Mouse (Mus musculus) spleen, postnatal 10 days (tissue): ENCODE measurements around the gene Ago3.

Source experiments
- DNase-seq, 2 experiments: peaks; one replicate each; pipeline ENCODE4 v3.0.0; 2021 to 2022; ENCODE audit warnings: low spot score in 2 of 2

The Ago3 gene

DNA sequence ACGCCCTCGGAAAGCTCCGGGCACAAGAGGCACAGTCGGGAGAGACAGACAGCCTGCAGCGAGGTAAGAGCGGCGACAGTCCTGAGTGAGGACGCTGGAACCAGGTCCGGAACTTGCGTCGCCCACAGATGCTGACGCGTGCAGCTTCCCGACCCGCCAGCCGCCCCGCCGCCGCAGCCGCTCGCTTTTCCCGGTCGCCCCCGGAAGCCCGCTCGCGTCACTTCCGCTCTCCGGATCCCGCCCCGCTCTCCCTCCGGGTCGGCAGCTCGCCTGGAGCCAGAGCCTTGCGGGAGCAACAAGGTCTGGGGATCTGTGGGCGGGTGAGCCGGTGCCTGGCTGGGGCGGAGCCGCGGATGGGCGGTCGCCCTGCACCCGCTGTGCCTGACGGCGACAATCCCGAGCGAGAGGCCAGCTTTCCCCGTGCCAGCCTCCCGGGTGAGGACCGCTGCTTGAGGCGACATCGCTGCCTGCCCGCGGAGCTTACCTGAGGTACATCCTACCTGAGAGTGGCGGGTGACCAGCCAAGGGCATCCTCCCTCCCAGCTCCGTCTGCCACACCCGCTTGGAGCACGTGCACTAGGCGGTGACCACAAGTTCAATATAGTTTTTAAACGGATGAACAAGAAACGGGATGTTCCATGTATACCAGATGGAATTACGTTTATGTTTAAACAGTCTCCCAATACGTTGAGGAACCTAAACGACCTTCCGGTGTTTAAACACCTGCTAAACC, at the start of gene Ago3:
Gene Ago3, minus strand, starts transcription at position 210 of the 733 bp plus-strand sequence.
- peak; percentile 86 to 94 for DNase-seq

DNA sequence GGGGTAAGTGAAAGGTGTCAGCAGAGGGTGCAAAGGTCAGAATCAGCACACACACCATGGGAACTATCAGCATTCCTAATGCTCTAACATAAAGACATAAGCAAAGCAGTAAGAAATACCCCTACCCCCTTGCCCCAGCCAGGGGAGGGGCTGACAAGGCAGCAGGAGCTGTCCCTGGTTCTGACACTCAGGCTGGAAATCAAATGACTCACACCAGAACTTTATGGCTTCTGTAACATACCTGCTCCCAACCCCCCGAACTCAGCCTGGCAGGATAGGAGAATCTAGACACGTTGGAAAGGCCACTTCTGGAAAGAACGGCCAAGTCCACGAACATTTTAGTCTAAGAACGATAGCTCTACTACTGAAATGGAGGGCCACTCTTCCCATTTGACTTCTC, 43.7 kb upstream of the Ago3 start:
- DNase-seq = no peak

DNA sequence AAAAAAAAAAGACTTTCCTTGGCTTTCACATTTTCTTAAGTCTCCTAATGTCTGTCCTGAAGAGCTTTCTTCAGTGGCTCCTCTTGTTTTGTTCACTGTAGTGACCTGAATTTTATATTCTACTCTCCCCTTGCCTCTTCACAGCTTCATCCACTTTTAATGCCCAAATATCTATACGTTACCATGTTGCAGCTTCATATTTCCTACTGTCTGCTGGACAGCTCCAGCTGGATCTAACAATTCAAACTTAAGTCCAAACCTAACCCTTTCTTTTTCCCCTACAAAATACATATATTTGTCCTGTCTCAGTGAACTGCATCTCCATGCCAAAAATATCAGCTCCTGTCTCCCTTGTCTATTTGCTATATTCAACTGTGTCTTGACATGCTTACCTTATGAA, 40.0 kb upstream of the Ago3 start:
- no peak for DNase-seq

DNA sequence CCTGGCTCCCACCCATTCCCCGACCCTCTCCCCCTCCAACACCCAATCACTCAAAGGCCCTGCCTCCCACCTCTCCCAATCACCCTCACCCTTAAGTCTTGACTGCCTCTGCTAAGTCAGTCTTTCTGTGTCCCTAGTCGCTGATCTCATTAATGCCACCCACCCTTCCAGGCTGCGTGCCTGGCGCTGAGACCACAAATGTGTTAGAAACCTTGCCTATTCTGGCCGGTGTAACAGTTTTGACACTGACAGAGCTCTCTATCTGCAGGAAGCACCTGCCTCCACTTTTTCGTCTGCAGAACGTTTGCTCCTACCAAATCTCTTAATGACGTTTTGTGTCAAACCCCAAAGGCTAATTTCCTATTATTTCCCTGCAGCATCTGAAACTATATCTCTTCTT, 39.6 kb upstream of the Ago3 start:
- DNase-seq = no peak

DNA sequence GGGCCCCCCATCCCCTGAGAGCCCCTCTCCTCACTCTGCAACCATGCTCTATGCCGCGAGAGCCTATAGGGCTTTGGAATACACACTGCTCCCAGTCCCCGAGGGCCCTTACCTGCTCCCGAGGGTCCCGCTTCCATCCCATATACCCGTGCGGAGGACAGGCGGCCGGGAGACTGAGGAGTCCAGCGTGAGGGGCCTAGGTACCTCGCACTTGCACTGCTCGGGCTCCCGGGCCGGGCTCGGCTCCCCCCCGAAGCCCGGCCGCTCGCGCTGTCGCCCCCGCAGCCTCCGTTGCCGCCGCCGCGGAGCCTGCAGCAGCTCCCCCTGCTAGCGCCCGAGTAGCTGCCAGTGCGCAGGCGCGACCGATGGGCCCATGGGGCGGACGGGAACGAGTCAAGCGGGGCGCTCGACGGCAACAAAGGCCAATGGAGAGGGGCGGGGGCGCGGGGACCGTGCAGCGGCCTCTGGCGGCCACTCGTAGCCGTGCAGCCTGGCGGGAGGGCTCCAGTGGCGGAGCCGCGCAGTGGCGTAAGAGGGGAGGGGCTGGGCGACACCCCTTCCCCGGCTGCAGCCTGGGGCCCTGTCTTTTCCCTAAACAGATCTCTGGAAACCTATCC, 39.0 kb upstream of the Ago3 start, which contains the start of gene Ago1:
Gene Ago1, minus strand, starts transcription at position 299 of the 617 bp plus-strand sequence.
- peak; percentile 85 to 94 for DNase-seq

DNA sequence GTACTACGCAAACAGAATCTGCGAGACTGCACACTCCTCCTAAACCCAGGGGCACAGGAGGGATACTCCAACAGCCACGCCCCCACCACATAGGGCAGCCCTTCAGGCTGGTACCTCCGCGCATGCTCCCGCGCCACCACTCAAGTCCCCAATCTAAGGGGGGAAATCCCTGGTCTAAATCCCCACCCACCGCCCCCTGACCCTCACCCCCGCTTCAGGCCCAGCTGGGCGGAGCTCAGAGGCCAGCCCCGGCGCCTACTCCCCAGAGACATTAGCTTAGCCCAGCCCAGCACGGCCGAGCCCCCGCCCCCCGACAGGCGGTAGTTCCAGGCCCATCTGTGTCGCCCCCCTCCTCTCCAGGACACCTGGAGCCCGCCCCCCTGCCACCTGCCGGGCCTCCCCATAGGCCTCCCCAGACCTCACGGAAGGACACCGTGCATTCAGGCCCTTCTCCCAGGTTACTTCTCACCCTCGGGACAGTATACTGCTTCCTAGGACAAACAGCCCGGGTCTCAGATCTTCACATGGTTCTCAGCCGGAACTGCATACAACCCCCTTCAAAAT, 38.4 kb upstream of the Ago3 start:
- peak; percentile 29 to 74 for DNase-seq

DNA sequence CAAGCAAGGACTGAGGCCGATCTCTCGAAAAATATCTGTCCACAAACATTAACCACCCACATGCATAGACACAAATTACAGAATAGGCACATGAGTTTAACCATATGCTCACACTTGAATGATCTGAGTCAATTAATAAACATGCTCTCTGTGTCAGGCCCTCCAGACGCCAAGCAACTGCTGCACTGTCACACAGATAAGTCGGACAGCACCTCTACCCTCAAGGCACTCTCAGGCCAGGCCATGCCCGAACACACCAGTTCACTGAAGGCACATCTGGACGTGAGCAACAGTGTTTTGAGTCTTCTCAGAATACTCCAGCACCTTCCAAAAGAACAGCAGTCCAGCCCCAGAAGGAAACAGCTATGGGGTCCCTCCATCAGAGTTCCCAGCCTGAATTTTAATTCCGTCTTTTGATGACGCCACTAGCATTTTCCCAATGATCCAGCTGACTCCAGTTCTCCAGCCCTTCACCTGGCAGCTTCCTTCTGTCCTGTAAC, 36.9 kb upstream of the Ago3 start:
- DNase-seq = no peak

DNA sequence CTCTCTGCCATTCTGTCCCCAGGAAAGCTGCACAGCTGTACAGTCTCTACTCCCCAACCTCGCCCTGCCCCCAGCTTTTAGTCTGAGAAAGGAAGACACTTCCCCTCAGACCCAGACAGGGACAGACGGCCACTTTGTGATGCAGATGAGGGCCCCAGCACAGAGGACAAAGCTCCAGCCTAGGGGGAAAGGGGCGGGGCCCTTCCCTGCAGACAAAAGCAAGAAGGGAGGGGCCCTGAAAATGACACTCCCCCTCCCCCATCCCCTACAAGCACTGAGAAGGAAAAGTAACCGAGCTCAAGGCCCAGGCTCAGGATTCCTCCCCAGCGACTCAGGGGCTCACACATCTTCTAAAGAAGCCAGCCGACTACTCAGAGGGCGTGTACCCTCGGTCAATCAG, 36.5 kb upstream of the Ago3 start:
- peak in 1 of 2 experiments; percentile 19 for DNase-seq

DNA sequence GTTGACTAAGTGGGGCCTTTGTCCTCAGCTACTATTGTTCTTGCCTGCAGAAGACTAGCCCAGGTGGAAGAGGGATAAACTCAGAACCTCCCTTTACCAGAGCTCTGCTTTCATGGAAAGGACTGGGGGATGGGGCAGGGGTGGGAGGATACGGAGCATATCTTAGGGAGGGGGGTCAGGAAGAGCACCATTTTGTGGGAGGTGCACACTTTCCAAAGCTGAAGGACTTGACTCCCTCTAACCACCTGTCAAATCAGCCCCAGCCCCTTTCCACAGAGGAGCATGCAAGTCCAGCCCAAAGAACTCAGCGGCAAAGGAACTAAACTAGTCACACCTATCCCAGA, 35.5 kb upstream of the Ago3 start:
- DNase-seq = no peak

DNA sequence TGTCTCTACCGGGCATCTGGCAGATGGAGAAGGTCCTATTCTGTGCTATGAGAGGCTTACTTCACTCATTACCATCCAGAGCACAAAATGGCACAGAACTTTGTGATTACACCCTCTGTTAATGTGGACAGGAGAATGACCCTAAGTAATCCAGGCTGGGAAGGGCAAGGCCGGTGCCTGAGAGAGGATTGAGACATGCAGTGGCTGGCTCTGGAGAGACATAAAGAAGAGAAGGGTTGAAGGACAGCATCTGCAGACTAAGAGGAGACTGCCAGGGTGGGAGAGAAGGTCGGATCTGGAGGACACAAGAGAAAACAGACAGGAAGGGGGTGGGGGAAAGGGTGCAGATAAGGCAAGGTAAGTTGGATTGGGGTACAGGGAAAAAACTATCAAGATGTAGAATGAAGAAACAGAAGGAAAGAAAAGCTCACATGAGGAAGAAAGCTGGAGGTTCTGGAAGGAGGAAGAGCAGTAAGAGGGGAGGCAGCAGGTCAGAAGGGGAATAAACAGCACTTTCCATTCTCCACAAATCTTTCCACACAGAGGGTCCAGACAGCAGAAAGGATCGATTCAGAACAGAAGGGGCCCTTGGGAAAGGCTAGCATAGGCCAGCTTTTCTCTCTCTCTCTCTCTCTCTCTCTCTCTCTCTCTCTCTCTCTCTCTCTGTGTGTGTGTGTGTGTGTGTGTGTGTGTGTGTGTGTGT, 35.0 kb upstream of the Ago3 start:
- no peak for DNase-seq

DNA sequence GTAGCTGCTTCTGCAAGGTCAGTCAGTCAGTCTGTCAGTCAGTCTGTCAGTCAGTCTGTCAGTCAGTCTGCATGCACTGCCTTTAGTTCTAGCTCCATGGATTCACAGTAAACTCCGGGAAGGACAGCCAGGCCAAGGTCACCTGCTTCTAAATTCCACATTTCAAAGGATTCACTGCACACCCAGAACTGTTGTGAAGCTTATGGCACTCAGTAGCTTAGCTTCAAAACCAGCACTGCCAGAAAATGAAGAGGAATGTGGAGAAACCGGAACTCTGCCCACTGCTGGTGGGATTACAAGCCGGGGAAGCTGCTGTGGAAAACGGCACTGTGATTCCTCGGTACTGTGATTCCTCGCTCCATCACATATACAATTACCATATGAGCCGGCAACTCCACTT, 26.1 kb upstream of the Ago3 start:
- no peak for DNase-seq

DNA sequence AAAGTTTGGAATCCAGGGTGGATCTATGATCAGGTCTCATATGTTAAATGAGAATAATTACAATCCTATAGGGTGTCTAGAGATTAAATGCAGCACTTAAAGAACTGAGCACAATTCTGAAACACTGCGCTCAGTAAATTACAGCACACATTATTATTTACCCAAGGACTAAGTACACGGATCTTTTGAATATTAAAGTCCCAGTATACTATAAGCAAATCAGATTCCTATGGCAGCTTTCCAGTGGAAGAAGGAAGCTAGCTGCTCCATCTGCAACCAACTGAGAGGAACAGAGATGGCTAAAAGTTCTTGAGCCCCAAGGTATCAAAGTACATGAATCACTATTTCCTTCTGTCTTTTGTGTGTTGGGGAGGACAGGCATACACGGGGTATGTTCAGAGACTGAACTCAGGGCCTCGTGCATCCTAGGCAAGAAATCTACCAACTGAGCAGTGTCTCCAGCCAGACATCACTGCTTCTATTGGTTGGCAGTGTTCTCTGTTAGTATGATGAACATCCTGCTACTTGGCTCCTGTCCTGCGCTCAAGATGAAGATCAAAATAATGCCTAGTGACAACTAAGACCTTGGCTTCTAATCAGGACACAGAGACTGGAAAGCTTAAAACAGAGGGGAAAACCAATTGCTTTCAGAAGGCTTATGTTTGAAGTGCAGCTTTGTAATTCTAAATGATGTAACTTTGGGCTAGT, 25.3 kb upstream of the Ago3 start:
- DNase-seq = no peak

DNA sequence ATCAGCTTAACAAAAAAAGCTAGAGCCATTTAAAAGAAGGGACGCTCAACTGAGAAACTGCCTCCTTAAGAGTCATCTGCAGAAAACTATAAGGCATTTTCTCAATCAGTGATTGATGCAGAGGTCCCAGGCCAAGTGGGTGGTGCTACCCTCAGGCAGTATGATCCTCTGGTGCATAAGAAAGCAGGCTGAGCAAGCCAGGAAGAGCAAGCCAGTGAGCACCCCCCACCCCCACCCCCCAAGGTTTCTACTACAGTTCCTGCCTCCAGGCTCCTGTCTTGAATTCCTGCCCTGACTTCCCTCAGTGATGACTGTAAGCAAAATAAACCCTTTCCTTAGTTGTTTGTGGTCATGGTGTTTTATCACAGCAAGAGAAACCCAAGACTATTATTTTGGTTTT, 20.9 kb upstream of the Ago3 start:
- DNase-seq = no peak

DNA sequence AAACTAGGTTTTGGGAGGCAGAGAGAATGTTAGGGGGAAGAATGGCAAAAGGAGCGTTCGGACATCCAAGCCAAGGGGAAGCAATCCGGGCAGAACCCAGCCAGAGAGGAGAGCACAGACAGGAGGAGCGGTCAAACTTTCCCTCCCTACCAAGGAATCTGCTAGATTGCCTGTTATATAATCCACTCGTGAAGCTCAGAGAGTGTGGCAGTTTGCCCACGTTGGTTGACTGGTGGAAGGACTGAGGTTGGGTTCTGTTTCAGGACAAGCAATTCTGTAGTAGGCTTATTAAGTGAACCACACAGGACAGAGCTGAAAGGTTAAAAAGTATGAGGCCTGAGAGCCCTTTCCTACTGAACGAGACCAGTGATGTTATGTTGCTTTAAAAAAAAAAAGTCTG, 17.8 kb upstream of the Ago3 start:
- DNase-seq = no peak

DNA sequence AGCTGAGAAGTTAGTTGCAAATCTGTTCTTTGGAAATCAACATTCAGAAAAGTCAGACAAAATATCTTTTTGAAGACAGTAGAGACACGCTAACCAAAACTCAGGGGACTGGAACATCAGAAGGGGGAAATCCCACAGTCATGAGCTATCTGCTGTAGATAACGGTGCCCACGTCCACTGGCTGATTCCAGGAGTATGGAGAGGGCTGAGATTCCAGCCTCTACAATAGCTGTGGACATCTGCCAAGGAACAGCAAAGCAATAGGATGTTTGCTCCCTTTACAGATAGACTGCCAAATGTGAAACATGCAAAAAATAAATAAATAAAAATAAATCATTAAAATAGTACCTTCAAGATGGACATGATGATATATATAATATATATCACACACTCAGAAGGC, 15.2 kb upstream of the Ago3 start:
- no peak for DNase-seq

DNA sequence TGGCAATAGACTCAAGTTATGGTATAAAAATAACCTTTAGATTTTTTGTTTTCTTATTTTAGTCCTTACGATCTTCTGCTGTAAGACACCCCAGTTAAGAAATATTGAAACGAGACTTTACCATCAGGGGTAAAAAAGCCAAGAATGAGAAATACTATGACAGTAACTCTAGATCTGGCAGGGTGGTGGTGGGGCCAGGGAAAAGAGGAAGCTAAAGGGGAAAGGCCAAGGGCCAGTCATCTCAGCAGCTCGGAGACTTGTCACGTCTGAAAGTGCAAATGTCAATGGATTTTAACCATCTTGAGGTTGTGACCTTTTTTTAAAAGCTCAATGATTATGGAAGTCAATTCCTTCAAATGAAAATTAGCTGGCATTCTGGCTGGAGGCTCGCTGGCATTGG, 8.9 kb upstream of the Ago3 start:
- no peak for DNase-seq

DNA sequence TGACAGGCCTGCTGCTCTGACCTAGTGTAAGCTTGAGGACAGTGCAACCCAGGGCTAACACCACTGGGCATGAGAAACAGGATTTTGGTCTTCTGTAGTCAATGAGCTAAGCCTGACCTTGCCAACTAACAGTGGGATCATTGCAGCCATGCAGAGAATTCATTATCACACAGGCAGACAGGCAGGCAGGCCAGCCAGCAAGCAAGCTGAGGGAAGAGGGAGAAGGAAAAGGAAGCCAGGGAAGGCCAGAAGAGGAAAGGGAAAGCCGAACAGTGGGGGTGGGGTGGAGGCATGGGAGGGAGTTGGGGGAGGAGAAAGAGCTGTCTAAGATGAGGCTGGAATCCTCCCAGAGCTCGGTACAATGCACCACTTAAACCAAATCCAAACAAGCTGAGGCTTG, 6.9 kb upstream of the Ago3 start:
- DNase-seq = no peak

DNA sequence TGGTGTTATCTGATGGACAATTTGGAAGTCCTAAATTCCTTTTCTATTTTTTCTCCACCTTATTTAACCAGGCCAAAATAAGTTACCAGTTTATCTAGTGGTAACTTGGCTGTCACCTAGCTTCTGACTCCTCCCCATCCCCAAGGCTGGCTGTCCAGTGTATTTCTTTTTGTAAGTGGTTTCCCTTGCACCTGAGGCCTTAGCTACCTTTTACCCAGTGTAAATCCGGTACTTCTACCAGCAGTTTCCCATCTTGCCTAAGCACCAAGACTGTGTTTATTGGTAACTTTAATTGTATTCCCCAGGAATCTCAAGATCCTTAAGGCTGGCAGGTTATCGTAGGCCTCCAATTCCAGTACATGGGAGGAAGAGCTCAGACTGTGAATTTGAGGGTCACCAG, 4.7 kb upstream of the Ago3 start:
- DNase-seq = no peak

DNA sequence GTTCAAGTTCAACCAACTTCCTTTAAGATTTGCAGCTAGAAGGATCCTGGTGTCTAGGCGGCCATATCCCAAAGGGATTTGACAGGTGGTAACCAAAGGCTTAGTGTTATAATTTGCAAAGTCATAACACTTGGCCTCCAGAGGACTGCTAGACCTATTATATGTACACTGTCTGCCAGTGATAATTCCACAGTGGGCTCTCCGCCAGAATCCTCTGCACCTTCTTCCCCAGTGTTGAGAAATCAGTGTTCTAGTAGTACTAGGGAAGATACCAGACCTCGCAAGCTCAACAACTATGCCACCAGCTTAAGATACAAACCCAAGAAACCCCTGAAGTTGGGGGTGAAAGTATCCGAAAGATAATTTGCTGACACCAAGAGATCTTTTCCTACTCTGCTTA, 3.8 kb upstream of the Ago3 start:
- DNase-seq = no peak

DNA sequence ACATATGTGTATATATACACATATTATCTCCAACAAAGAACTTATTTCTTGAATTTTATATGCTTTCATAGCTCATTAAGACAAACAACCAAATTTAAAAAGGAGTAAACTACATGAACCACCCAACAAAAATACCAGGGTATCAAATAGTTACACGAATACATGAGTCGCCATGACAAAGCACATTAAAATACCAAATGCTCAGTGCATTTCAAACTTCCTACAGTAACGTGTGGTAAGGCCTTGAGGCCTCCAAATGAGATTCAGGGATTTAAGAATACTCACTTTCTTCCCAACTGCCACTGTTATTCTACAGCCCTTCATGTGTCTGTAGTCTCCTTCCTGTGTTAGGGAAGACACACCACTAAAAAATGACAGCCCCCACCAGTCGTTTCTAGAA, 2.4 kb upstream of the Ago3 start:
- no peak for DNase-seq

DNA sequence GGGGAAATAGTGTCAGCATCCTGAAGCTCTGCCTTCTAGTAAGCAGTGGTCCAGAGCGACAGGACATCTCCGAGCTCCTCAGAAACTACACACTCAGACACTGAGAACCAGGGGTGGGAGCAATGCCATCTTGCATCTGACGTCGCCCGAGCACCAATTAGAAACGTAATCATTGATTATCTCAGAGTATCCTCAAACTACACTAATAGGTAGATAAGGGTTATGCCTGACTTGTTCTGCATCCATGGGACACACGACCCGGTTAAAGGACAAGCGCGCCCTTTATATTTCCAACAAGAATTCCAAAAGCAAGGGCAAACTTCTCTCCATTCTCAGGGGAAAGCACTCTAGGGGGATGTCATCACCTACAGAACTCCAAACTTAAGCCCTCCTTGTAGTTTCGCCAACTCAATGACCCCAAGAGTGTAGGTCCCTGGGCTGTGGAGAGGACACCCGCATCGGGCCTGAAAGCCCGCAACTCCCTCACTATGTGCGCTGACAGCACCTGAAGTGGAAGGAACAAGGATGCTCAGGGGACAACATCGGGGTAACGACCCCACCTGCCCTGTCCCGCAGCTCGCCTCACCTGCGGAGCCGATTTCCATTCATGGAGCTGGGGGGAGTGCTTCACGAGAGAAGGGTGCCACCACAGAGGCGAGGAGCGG, 542 bp downstream of the Ago3 start:
- no peak for DNase-seq

DNA sequence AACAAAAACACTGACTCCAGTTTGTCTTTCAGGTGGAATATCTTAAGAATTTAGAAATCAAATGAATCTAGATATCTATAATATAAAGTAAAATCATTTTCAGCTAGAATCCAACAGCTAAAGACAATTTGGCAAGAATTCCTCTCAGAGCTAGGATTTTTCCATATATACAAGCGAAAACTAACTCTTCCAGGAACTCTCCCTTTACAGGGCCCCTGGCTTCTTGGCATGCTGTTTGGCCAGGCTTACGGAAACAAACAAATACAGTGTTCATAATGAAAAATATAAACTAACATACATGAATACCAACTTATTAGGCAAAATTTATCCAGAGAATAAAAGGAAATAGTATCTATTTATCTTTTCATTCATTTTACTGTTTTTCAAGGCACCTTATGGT, 5.5 kb downstream of the Ago3 start:
- DNase-seq = no peak
